Mouse (Mus musculus) midbrain, embryonic 11.5 days (tissue): ENCODE data around the gene Phlpp1. TPM values are rescaled to one million over a fixed set of nuclear protein-coding genes. Genes with fewer than 3 reads are reported as not detected.

ENCODE experiments used
- ATAC-seq: fragments of 200-750 bp; cut with Nextera tagmentation; 2 replicates; pipeline ENCODE4 v1.8.0; 2017; ENCODE audit warnings: moderate TSS enrichment, moderate library complexity; ENCODE audit not compliant: low FRiP score
- DNase-seq: peaks from one replicate; pipeline ENCODE4 v3.0.0; 2015; ENCODE audit warnings: low spot score; ENCODE audit errors: missing footprints
- H3K27ac ChIP-seq: fragments of 300-500 bp; sonication (generic); 2 replicates; pipeline ENCODE4 v1.5.1; 2014; ENCODE audit warnings: low read depth, low read length
- H3K27me3 ChIP-seq: fragments of 300-500 bp; sonication (generic); 2 replicates; pipeline ENCODE4 v1.6.1; 2014; ENCODE audit warnings: mild to moderate bottlenecking, low read length, moderate library complexity, mixed read lengths; ENCODE audit not compliant: control insufficient read depth, insufficient read depth
- H3K36me3 ChIP-seq: fragments of 300-500 bp; sonication (generic); 2 replicates; pipeline ENCODE4 v1.6.1; 2014; ENCODE audit warnings: mild to moderate bottlenecking, low read length, moderate library complexity, mixed read lengths; ENCODE audit not compliant: control insufficient read depth, insufficient read depth
- H3K4me1 ChIP-seq: fragments of 300-500 bp; sonication (generic); 2 replicates; pipeline ENCODE4 v1.6.1; 2014; ENCODE audit warnings: low read length; ENCODE audit not compliant: control insufficient read depth, insufficient read depth
- H3K4me2 ChIP-seq: fragments of 300-500 bp; sonication (generic); 2 replicates; pipeline ENCODE4 v1.6.1; 2014; ENCODE audit warnings: mild to moderate bottlenecking, moderate library complexity
- H3K4me3 ChIP-seq: fragments of 300-500 bp; sonication (generic); 2 replicates; pipeline ENCODE4 v1.5.1; 2014; ENCODE audit warnings: low read depth, low read length
- H3K9ac ChIP-seq: fragments of 300-500 bp; sonication (generic); 2 replicates; pipeline ENCODE4 v1.6.1; 2014; ENCODE audit warnings: low read length
- H3K9me3 ChIP-seq: fragments of 300-500 bp; sonication (generic); 2 replicates; pipeline ENCODE4 v1.6.1; 2016; ENCODE audit warnings: low read length; ENCODE audit not compliant: control insufficient read depth
- WGBS: fragments of 180-500 bp; shearing (Covaris S2); extraction: QIAGEN DNeasy Blood & Tissue Kit; methylation state at CpG from one replicate; pipeline ENCODE4 v1.1.7; 2014; 5-methylcytosine and 5-hydroxymethylcytosine counted together
- polyA plus RNA-seq: library from polyadenylated mRNA; unstranded; fragments of >200 nt; fragmentation: Nextera tagmentation; extraction: Ambion mirVana; gene quantifications from 2 replicates; pipeline ENCODE4 v1.2.1, GENCODE M21; 2014

Phlpp1 gene
- polyA plus RNA-seq, 1 experiment from 2014 or later = 6.8 TPM

DNA sequence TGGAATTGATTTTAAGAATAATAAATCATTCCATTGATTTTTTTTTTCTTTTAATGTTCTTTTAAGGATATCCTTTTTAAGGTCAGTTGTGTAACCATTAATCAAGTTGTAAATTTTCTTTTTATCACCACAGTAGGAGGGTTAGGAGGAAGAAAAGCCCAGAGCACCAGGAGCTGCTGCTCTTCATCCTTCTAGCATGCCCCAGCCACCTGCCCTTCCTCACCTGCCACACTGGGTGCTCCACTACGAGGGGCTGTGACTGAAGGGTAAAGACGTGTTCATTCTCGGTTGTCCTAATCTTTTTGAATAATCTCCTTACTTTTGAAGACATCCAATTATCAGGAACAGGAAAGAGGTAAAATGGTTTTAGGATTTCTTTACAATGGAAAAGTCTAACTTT, 22.7 kb downstream of the Phlpp1 start:
- Histone ChIP-seq H3K27me3 (no peaks in the 10 kb centered on the region), H3K9ac (no peak overlapping the region), H3K4me3 (no peak overlapping the region), H3K36me3 (no peaks in the 10 kb centered on the region), H3K4me2 (no peak overlapping the region), H3K4me1 (peaks cover 14% of the 10 kb centered on the region), H3K9me3 (no peaks in the 10 kb centered on the region), H3K27ac (no peak overlapping the region)
- no peak for DNase-seq
- WGBS = 70% methylated on average over 3 of the region's 3 CpGs
- no peak for ATAC-seq

DNA sequence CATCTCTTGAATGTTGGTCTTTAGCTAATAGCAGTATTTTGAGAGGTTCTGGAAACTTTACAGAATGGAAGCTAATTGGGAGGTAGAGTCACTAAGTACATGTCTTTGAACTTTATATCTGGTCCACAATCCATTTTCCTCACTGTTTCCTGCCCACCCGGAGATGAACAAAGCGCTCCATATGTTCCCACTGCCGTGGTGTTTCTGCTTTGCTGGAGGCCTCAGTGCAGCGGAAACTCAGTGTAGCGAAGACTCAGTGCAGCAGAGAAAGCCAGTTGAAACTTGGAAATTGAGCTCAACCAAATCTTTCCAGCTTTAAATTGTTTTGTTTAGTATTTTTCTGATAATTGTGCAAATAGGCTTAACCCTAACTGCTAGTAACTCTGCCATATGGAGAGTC, 26.4 kb downstream of the Phlpp1 start:
- no peak overlapping the region for H3K9ac ChIP-seq
- H3K4me3 ChIP-seq = no peak overlapping the region
- DNase-seq (no peak), ATAC-seq (no peak)
- 67% methylated on average over 5 of the region's 5 CpGs for WGBS
- H3K9me3 ChIP-seq = no peaks in the 10 kb centered on the region
- H3K27ac ChIP-seq = no peak overlapping the region
- peaks cover 37% of the 10 kb centered on the region for H3K4me1 ChIP-seq
- H3K27me3 ChIP-seq = no peaks in the 10 kb centered on the region
- H3K4me2 ChIP-seq = no peak overlapping the region
- no peaks in the 10 kb centered on the region for H3K36me3 ChIP-seq

DNA sequence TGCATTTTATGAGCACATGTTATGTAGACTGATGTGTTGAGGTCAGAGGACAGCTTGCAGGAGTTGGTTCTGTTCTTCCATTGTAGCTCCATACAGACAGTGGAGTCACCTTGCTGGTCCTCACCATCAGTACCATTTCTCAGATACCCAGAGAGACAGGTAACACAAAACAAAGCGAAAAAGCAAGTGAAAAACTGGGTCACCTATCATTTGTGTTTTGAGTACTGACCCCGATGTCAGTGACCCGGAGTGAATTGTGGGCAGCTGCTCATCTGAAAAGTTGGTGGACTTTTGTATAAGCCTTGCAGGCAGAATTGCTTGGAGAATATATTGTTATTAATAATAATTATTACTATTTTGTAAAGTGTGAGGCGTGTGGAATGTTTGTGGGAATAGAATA, 27.6 kb downstream of the Phlpp1 start:
- no peak for DNase-seq
- no peaks in the 10 kb centered on the region for H3K27me3 ChIP-seq
- 65% methylated on average over 4 of the region's 4 CpGs for WGBS
- peak; percentile 22; the same call in 1 of the 2 replicates for ATAC-seq
- H3K4me2 ChIP-seq = peak overlapping the region; percentile 11; the same call in 1 of the 2 replicates
- H3K27ac ChIP-seq = peak overlapping the region; percentile 65
- H3K9ac ChIP-seq = no peak overlapping the region
- peaks cover 37% of the 10 kb centered on the region for H3K4me1 ChIP-seq
- H3K36me3 ChIP-seq = no peaks in the 10 kb centered on the region
- H3K4me3 ChIP-seq = no peak overlapping the region
- no peaks in the 10 kb centered on the region for H3K9me3 ChIP-seq

DNA sequence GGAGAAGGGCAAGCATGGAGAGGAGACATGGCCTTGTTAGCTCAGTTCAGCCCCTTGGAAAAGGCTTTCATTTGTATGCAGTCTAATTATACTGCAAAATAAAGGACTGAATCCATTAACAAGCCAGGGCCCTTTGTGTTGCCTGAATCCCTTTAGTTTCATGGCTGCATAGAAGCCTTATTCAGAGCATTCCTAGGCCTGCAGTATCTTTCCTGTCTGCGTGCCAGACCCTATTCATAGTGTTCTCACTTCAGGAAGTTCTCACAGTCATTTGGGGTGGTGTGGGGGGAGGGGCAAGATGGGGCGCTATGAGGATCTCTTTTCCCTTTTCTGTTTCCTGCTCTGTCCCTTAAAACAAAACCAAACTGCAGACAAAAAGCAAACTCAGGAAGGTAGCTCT, 28.1 kb downstream of the Phlpp1 start:
- peak overlapping the region; percentile 21; the same call in 1 of the 2 replicates for H3K9ac ChIP-seq
- ATAC-seq (peak; percentile 95), DNase-seq (peak; percentile 97)
- peak overlapping the region; percentile 65 for H3K27ac ChIP-seq
- H3K4me1 ChIP-seq = peaks cover 41% of the 10 kb centered on the region
- peak overlapping the region; percentile 11; the same call in 1 of the 2 replicates for H3K4me2 ChIP-seq
- H3K9me3 ChIP-seq = no peaks in the 10 kb centered on the region
- H3K4me3 ChIP-seq = no peak overlapping the region
- no peaks in the 10 kb centered on the region for H3K36me3 ChIP-seq
- no peaks in the 10 kb centered on the region for H3K27me3 ChIP-seq
- WGBS = 8% methylated on average over 2 of the region's 2 CpGs

DNA sequence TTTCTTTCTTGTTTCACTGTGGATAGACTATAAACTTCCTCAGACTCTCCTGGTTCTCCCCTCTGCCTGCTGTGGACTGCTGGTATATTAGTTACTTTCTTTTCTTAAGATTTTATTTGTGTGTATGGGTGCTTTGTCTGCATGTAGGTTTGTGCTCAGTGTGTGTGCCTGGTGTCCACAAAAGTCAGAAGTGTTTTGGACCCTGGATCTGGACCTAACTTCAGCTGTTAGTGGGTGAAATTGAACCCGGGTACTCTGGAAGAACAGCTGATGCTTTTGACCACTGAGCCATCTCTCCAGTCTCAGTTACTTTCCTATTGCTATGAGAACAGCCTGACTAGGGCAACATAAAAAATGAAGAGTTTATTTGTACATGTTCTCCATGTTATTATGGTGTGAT, 29.5 kb downstream of the Phlpp1 start:
- H3K27ac ChIP-seq = peak overlapping the region; percentile 51; the same call in 1 of the 2 replicates
- ATAC-seq (no peak), DNase-seq (no peak)
- no peak overlapping the region for H3K4me2 ChIP-seq
- WGBS = 88% methylated on average over 1 of the region's 1 CpGs
- no peaks in the 10 kb centered on the region for H3K36me3 ChIP-seq
- no peak overlapping the region for H3K9ac ChIP-seq
- H3K4me3 ChIP-seq = no peak overlapping the region
- no peaks in the 10 kb centered on the region for H3K27me3 ChIP-seq
- no peaks in the 10 kb centered on the region for H3K9me3 ChIP-seq
- H3K4me1 ChIP-seq = peaks cover 41% of the 10 kb centered on the region

DNA sequence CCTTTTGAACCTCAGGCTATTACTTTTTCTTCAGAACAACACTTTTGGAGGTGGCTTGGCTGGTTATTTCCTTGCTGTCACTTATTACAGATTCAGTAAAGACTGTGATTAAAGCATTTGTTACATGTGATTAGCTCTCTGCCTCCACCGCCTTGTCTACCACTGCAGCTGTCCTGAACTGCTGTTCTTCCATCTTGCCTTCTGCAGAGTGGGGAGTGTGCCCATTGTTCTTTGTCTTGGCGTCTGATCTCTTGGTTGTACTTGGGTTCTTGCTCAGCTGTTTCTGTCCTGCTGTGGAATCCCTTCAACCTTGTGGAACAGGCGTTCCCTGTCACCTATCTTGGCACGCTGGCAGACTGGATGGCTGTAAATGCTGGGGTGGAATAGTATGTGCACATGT, 30.4 kb downstream of the Phlpp1 start:
- Histone ChIP-seq H3K27ac (no peak overlapping the region), H3K4me1 (peaks cover 41% of the 10 kb centered on the region), H3K9ac (no peak overlapping the region), H3K9me3 (no peaks in the 10 kb centered on the region), H3K4me3 (no peak overlapping the region), H3K27me3 (no peaks in the 10 kb centered on the region), H3K36me3 (no peaks in the 10 kb centered on the region), H3K4me2 (no peak overlapping the region)
- no peak for ATAC-seq
- no peak for DNase-seq
- 57% methylated on average over 4 of the region's 4 CpGs for WGBS

DNA sequence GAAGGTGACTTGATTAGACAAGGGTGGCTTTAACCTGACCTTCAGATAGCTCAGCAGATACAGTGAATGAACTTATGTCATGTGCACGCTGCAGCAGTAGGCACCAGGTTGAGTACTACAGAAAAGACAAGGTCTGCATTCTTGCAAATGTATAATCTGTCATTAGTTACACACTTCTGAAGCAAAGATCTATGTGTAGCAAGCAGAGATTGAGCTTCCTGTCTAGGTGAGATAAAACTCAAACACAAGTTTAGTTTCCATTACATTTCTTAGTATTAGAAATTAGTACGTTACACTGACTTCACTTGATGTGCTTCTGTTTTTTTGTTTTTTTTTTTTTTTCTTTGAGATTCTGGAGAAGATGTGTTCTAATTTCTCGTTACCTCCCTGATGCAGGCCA, 32.4 kb downstream of the Phlpp1 start:
- no peak overlapping the region for H3K9ac ChIP-seq
- no peaks in the 10 kb centered on the region for H3K27me3 ChIP-seq

DNA sequence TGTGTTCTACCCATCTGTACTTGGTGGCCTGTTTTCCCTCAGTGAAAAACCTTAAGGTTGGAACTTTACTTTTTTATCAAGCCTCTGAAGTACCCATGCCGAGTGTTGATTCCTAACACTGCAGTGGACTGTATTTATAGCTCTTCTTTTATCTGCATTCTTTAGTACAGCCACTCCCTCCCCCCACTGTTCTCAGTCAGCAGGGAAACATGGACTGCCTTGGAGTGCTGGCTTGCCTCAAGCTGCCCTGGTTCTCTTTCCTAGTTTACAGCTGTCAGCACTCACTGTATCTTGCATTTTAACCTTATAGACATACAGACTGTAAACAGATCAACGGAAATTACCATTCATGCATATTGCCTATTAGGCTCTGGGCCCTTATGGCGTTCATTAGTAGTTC, 32.8 kb downstream of the Phlpp1 start:
- Histone ChIP-seq H3K9me3 (no peaks in the 10 kb centered on the region), H3K4me2 (no peak overlapping the region), H3K4me3 (no peak overlapping the region), H3K36me3 (no peaks in the 10 kb centered on the region), H3K27ac (no peak overlapping the region), H3K9ac (no peak overlapping the region), H3K4me1 (peaks cover 26% of the 10 kb centered on the region), H3K27me3 (no peaks in the 10 kb centered on the region)
- 53% methylated on average over 3 of the region's 3 CpGs for WGBS
- ATAC-seq (no peak), DNase-seq (no peak)

More for the DNA sequence above, 32.4 kb downstream of the Phlpp1 start:
- Histone ChIP-seq H3K9me3 (no peaks in the 10 kb centered on the region), H3K4me1 (peaks cover 31% of the 10 kb centered on the region), H3K4me3 (no peak overlapping the region), H3K27ac (no peak overlapping the region), H3K4me2 (no peak overlapping the region), H3K36me3 (no peaks in the 10 kb centered on the region)
- ATAC-seq = no peak
- WGBS = 76% methylated on average over 3 of the region's 3 CpGs
- no peak for DNase-seq

DNA sequence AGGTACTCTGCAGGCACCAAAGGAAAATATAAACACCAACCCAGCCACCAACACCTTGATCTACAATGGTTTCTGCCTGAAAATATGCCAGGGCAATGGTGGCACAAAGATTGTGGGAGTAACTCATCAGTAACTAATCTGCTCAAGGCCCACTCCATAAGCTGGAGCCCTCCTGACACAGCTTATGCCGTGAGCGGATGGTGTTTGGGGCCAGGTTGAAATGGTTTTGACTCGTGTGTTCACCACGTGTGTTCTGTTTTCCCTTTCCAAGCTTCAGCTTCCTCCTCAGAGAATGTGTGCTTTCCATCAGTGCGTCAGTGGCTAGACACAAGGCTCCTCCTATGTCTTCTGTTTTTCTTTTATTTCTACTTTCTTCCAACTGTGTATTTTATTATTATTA, 37.0 kb downstream of the Phlpp1 start:
- WGBS = 80% methylated on average over 5 of the region's 5 CpGs
- Histone ChIP-seq H3K9me3 (no peaks in the 10 kb centered on the region), H3K4me2 (no peak overlapping the region), H3K4me1 (peaks cover 5% of the 10 kb centered on the region), H3K36me3 (no peaks in the 10 kb centered on the region), H3K27ac (no peak overlapping the region), H3K4me3 (no peak overlapping the region), H3K9ac (no peak overlapping the region), H3K27me3 (no peaks in the 10 kb centered on the region)
- ATAC-seq (no peak), DNase-seq (no peak)

DNA sequence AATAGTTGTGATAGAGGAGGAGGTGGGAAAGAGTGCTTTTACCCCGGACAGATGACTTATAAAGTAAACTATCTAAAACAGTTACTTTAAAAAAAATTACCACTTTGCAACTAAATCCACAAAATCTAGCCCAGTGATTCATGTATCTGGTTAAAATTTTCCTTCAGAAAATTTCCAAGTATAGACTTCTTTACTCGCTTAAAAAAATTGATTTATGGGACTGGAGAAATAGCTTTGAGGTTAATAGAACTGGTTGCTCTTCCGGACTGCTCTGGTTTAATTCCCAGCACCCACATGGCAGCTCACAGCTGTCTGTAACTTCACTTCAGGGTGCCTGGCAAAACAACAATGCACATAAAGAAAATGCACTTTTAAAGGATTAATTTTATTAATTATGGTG, 38.9 kb downstream of the Phlpp1 start:
- Histone ChIP-seq H3K4me3 (no peak overlapping the region), H3K4me1 (no peaks in the 10 kb centered on the region), H3K36me3 (no peaks in the 10 kb centered on the region), H3K9ac (no peak overlapping the region), H3K27me3 (no peaks in the 10 kb centered on the region), H3K9me3 (no peaks in the 10 kb centered on the region), H3K27ac (no peak overlapping the region), H3K4me2 (no peak overlapping the region)
- WGBS = 86% methylated on average over 3 of the region's 3 CpGs
- no peak for DNase-seq
- no peak for ATAC-seq
